Mouse (Mus musculus): ENCODE results near the gene Lrrc27. TPM values are rescaled to one million over a fixed set of nuclear protein-coding genes. Genes with fewer than 3 reads are reported as not detected.

The Lrrc27 gene
- 1 to 10 TPM; 1.8 to 6.8 TPM for polyA plus RNA-seq (2012; fragmentation: generic; extraction: Trizol)

GRCm38 (mm10) chr7:139212754-139213745 is at the start of gene Lrrc27, which contains the start of gene Stk32c:
Lrrc27 (plus strand) TSS chr7:139212988.
Stk32c (minus strand) TSS chr7:139213307.

DNA sequence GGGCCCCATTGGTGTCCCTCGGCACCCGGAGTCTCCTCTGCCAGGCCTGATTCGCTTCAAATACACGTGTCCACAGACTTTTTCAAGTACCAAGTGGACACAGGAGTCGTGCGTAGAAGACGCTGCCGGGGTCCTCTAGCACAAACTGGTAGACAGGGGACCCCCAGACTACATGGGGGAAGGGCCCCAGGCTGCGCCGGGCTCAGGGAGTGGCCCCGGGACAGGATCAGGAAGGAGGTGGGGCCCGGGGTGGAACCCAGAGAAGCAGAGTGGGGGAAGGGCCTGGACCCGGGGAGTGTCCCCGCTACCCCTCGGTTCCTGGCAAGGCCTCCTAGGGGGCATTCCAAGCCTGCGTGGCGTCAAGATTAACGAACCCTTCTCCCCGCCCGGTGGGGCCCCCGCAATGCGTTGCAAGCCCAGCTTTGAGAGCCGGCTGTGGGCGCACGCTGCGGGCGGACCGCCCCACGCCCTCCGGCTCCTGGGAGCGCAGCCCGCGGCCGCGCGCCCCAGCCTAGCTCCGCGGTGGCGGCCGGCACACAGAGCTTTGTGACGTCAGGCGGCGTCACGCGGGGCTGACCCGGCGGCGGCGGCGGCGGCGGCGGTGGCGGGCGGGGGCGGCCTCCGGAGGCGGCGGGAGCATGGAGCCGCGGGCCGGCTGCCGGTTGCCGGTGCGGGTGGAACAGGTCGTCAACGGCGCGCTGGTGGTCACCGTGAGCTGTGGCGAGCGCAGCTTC is 35.3 kb downstream of the Lrrc27 start, which contains the start of gene Pwwp2b:
Gene Pwwp2b (plus strand): TSS at position 602 of the 734 bp plus-strand sequence.

Other genes starting within 250 kb of the Lrrc27 start
- not detected for gene Dpysl4, start 127.0 kb upstream of the Lrrc27 start, polyA plus RNA-seq (2012; fragmentation: generic; extraction: Trizol)
- gene Stk32c, start 319 bp downstream of the Lrrc27 start, polyA plus RNA-seq (2012; fragmentation: generic; extraction: Trizol): under 1 TPM; 0.13 to 0.17 TPM
- gene Pwwp2b, start 35.5 kb downstream of the Lrrc27 start, polyA plus RNA-seq (2012; fragmentation: generic; extraction: Trizol): 10 to 100 TPM; 10.5 to 17.2 TPM
- gene Inpp5a, start 176.1 kb downstream of the Lrrc27 start, polyA plus RNA-seq (2012; fragmentation: generic; extraction: Trizol): 10 to 100 TPM in 1 of 2 experiments, 1 to 10 TPM in 1; 8.1 to 12.5 TPM